Mouse (Mus musculus) lung, postnatal 0 days (tissue): ENCODE data around the gene Dxo.

Source experiments
- CTCF ChIP-seq: IDR thresholded peaks from 2 replicates; pipeline ENCODE4 v1.5.1; 2016; ENCODE audit warnings: antibody characterized with exemption, mild to moderate bottlenecking
- EP300 ChIP-seq: IDR thresholded peaks from 2 replicates; pipeline ENCODE4 v1.6.1; 2016; ENCODE audit warnings: antibody characterized with exemption, mild to moderate bottlenecking, control low read depth

DNA sequence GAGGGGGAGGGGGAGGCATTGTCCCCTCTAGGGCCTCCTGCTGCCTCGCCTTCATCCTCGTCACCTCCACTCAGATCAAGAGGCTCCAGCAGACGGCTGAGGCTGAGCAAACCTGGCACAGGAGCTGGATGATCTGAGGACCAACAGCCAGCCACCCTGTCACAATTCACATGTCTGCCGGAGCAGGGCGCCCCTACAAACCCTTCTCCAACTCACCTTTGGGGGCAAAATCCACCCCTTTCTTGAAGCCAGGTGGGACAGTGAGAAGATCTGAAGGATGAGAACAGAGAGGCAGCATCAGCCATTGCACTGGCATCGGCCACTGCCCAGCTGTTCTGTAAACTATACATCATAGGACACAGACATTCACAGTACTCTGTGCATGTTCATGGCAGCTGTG, 10.4 kb downstream of the Dxo start:
- TF ChIP-seq CTCF: no peak
- TF ChIP-seq EP300: no peak
